Mouse (Mus musculus): ENCODE data around the gene Ripk3. TPM values are rescaled to one million over a fixed set of nuclear protein-coding genes. Genes with fewer than 3 reads are reported as not detected.

The Ripk3 gene
- polyA plus RNA-seq, 1 experiment: 42.1 TPM

DNA sequence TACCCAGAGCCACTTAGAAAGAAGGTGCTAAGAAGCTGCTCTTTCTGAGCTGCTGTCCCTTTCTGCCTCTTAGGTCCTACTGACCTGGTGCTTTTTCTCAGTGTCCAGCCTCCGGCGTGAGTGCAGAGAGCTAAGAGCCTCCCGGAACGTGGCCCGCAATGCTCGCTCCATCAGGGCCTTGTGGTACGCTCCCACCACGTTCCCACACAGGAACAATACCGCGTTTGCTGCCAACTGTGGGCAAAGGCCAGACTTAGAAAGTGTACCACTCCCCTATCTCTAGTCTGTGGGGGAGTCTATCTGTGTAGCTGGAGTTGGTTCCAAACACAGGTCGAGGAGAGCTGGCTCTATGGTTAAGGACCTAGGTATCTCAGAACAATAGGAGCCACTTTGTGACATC is 7.9 kb downstream of the Ripk3 start:
- H3K36me3 ChIP-seq (ENCODE audit: control insufficient read depth, insufficient read depth, low read length): peaks cover 4% of the 10 kb centered on the region; the same call in 1 of the 2 replicates
- no peaks in the 10 kb centered on the region for H3K4me1 ChIP-seq (ENCODE audit: control insufficient read depth, insufficient read depth, insufficient read length, low read length)
- WGBS: 78% methylated on average over 11 of the region's 11 CpGs
- TF ChIP-seq CTCF (IDR thresholded peaks at IDR 0.05; ENCODE audit: extremely low read depth, insufficient read length, insufficient replicate concordance, low read depth, low read length) (no peak), POLR2A (IDR thresholded peaks at IDR 0.05; ENCODE audit: low read depth, low read length) (no peak)
- H3K27me3 ChIP-seq (ENCODE audit: control insufficient read depth, insufficient read depth, low read length): no peaks in the 10 kb centered on the region
- H3K27ac ChIP-seq (ENCODE audit: insufficient read depth, low read depth, low read length): no peak overlapping the region
- no peak overlapping the region for H3K4me3 ChIP-seq (ENCODE audit: low read depth, low read length)

DNA sequence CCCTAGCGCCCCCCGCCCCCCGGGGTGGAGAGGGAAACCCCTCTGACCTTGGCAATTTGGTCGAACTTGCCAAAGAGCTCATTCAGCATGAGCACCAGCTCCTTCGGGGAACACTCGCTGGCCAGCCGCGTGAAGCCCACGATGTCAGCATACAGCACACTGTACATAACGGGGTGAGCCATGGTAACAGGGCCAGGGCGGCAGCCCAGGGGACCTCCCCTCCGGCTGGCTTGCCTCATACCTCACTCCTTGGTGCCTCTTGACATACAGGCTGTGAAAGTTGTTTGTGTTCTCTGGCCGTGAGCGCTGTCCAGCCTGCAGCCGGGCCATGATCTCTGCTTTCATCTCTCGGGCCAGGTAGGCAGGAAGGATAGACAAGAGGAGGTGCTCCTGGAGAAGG is 9.0 kb downstream of the Ripk3 start:
- Histone ChIP-seq H3K27me3 (ENCODE audit: control insufficient read depth, insufficient read depth, low read length) (no peaks in the 10 kb centered on the region), H3K36me3 (ENCODE audit: control insufficient read depth, insufficient read depth, low read length) (no peaks in the 10 kb centered on the region), H3K27ac (ENCODE audit: insufficient read depth, low read depth, low read length) (no peak overlapping the region), H3K4me1 (ENCODE audit: control insufficient read depth, insufficient read depth, insufficient read length, low read length) (peaks cover 3% of the 10 kb centered on the region; the same call in 1 of the 2 replicates), H3K4me3 (ENCODE audit: low read depth, low read length) (no peak overlapping the region)
- 77% methylated on average over 16 of the region's 16 CpGs for WGBS
- TF ChIP-seq POLR2A (IDR thresholded peaks at IDR 0.05; ENCODE audit: low read depth, low read length) (no peak), CTCF (IDR thresholded peaks at IDR 0.05; ENCODE audit: extremely low read depth, insufficient read length, insufficient replicate concordance, low read depth, low read length) (no peak)

DNA sequence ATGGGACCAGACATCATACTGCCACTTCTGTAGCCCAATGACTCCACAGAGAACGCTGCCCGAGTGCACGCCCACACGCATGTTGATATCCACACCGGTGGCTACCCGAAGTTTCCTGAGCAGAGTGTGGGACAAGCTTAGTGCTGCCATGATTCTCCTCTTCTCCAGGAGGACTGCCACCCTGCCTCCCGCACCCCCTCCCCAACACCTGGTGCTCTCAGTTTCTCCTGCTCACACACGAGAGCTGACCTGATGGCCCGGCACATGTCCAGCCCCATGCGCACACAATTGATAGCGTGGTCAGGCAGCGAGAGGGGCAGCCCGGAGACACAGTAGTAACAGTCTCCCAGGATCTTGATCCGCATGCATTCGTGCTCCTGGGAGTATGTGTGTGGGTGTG is 10.0 kb downstream of the Ripk3 start:
- Histone ChIP-seq H3K27ac (ENCODE audit: insufficient read depth, low read depth, low read length) (no peak overlapping the region), H3K36me3 (ENCODE audit: control insufficient read depth, insufficient read depth, low read length) (no peaks in the 10 kb centered on the region), H3K27me3 (ENCODE audit: control insufficient read depth, insufficient read depth, low read length) (no peaks in the 10 kb centered on the region), H3K4me1 (ENCODE audit: control insufficient read depth, insufficient read depth, insufficient read length, low read length) (peaks cover 3% of the 10 kb centered on the region; the same call in 1 of the 2 replicates), H3K4me3 (ENCODE audit: low read depth, low read length) (no peak overlapping the region)
- TF ChIP-seq POLR2A (IDR thresholded peaks at IDR 0.05; ENCODE audit: low read depth, low read length): no peak
- TF ChIP-seq CTCF (IDR thresholded peaks at IDR 0.05; ENCODE audit: extremely low read depth, insufficient read length, insufficient replicate concordance, low read depth, low read length): no peak
- 89% methylated on average over 15 of the region's 15 CpGs for WGBS

DNA sequence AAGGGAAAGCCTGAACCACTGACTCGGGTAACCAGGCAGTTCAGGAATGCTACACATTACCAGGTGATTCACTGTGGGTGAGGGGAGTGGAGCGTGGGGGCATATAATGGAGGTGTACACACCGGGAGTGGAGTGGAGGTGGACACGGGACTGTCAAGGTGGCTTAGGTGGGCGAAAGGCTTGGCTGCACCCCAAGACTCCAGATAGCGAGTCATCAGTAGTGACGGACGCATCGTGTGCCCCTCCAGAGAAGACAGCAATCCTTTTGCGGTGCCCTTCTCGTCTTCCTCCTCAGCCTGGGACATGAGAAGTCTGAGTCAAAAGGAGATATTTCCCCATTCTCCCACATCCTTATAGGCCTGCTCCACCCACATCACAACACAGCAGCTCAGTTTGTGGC is 10.9 kb downstream of the Ripk3 start:
- WGBS: 82% methylated on average over 11 of the region's 11 CpGs
- Histone ChIP-seq H3K4me3 (ENCODE audit: low read depth, low read length) (no peak overlapping the region), H3K27me3 (ENCODE audit: control insufficient read depth, insufficient read depth, low read length) (no peaks in the 10 kb centered on the region), H3K27ac (ENCODE audit: insufficient read depth, low read depth, low read length) (no peak overlapping the region), H3K36me3 (ENCODE audit: control insufficient read depth, insufficient read depth, low read length) (no peaks in the 10 kb centered on the region), H3K4me1 (ENCODE audit: control insufficient read depth, insufficient read depth, insufficient read length, low read length) (peaks cover 3% of the 10 kb centered on the region; the same call in 1 of the 2 replicates)
- TF ChIP-seq POLR2A (IDR thresholded peaks at IDR 0.05; ENCODE audit: low read depth, low read length) (no peak), CTCF (IDR thresholded peaks at IDR 0.05; ENCODE audit: extremely low read depth, insufficient read length, insufficient replicate concordance, low read depth, low read length) (no peak)

DNA sequence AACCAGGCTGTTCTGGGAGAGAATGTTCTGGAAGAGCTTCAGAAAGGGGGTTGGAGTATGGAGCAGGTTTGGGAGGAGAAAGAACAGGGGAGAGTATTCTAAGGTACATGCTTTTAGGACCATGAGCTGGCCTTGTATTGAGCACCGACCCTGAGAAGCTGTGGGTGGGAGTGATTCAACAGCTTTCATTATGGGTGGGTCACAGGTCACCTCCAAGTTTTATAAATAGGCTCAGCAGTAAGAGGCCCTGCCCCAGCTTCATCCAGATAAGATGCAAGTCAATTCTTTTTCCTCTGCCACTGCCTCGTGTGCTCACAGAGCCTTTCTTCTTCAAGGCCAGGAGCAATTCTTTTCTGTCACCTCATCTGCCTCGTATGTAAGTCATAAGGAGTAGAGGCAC is 11.5 kb downstream of the Ripk3 start:
- H3K36me3 ChIP-seq (ENCODE audit: control insufficient read depth, insufficient read depth, low read length): no peaks in the 10 kb centered on the region
- TF ChIP-seq POLR2A (IDR thresholded peaks at IDR 0.05; ENCODE audit: low read depth, low read length) (no peak), CTCF (IDR thresholded peaks at IDR 0.05; ENCODE audit: extremely low read depth, insufficient read length, insufficient replicate concordance, low read depth, low read length) (no peak)
- 20% methylated on average over 3 of the region's 3 CpGs for WGBS
- H3K4me3 ChIP-seq (ENCODE audit: low read depth, low read length): no peak overlapping the region
- H3K4me1 ChIP-seq (ENCODE audit: control insufficient read depth, insufficient read depth, insufficient read length, low read length): peaks cover 5% of the 10 kb centered on the region; the same call in 1 of the 2 replicates
- H3K27ac ChIP-seq (ENCODE audit: insufficient read depth, low read depth, low read length): no peak overlapping the region
- no peaks in the 10 kb centered on the region for H3K27me3 ChIP-seq (ENCODE audit: control insufficient read depth, insufficient read depth, low read length)

DNA sequence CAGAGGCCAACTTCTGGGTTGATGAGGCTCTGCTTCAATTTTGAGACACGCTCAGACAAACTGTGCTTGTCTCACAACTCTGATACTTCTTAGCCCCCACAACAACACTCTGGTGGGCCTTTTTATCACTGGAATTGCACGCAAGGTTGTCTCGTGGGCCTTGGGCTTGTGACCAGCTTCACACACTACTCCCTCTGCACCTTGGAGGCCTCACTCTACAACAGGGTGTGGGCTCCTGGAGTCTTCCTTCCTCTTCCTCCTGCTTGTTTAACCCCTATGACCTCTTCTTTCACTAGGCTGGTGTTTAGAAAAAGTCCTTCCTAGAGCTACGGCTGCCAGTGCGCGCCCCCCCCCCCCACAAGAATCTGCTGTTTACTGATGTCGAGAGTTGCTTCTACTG is 12.0 kb downstream of the Ripk3 start:
- Histone ChIP-seq H3K36me3 (ENCODE audit: control insufficient read depth, insufficient read depth, low read length) (no peaks in the 10 kb centered on the region), H3K27me3 (ENCODE audit: control insufficient read depth, insufficient read depth, low read length) (no peaks in the 10 kb centered on the region), H3K4me1 (ENCODE audit: control insufficient read depth, insufficient read depth, insufficient read length, low read length) (peaks cover 8% of the 10 kb centered on the region; the same call in 1 of the 2 replicates), H3K4me3 (ENCODE audit: low read depth, low read length) (no peak overlapping the region), H3K27ac (ENCODE audit: insufficient read depth, low read depth, low read length) (no peak overlapping the region)
- TF ChIP-seq CTCF (IDR thresholded peaks at IDR 0.05; ENCODE audit: extremely low read depth, insufficient read length, insufficient replicate concordance, low read depth, low read length): no peak
- TF ChIP-seq POLR2A (IDR thresholded peaks at IDR 0.05; ENCODE audit: low read depth, low read length): no peak
- 67% methylated on average over 7 of the region's 7 CpGs for WGBS

DNA sequence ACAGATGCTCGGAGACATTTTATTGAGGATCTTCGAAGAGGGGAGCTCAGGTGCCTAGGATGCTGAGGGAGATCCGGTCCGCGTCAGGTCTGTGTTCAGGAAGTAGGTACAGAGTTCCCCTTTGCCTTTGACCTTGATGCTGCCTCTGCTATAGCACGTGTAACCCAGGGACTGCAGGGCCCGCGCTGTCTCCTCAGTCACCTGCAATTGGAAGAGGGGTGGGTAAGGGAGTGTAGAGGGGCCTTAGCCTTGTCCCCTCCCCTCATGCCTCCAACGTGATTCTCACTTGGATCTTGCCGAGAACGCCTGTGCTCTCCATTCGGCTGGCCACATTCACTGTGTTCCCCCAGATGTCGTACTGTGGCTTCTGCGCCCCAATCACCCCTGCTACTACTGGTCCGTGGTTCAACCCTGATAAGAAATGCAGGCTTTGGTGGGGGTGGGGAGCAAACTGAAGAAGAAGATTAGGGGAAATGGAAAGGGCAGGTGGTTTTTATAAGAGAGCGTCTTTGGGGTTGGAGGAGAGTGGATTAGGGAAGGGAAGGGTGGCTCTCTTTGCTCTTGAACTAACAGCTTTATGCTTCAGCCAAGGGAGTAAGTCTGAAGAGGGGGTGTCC is 19.5 kb downstream of the Ripk3 start:
- TF ChIP-seq CTCF (IDR thresholded peaks at IDR 0.05; ENCODE audit: extremely low read depth, insufficient read length, insufficient replicate concordance, low read depth, low read length) (no peak), POLR2A (IDR thresholded peaks at IDR 0.05; ENCODE audit: low read depth, low read length) (no peak)
- Histone ChIP-seq H3K27me3 (ENCODE audit: control insufficient read depth, insufficient read depth, low read length) (no peaks in the 10 kb centered on the region), H3K27ac (ENCODE audit: insufficient read depth, low read depth, low read length) (no peak overlapping the region), H3K36me3 (ENCODE audit: control insufficient read depth, insufficient read depth, low read length) (no peaks in the 10 kb centered on the region), H3K4me1 (ENCODE audit: control insufficient read depth, insufficient read depth, insufficient read length, low read length) (peaks cover 20% of the 10 kb centered on the region), H3K4me3 (ENCODE audit: low read depth, low read length) (no peak overlapping the region)
- WGBS: 78% methylated on average over 16 of the region's 16 CpGs
